Mouse (Mus musculus) myocyte (in vitro differentiated cells): ENCODE data around the gene Dnajc16.

ENCODE experiments used
- MAX ChIP-seq: IDR thresholded peaks from one replicate; pipeline ENCODE4 v1.6.1; 2011; ENCODE audit warnings: low read depth, mild to moderate bottlenecking, control low read depth
- MYOD1 ChIP-seq, 3 experiments: IDR thresholded peaks; one replicate each; pipeline ENCODE4 v1.6.1; 2011; ENCODE audit warnings: control low read depth in 2 of 3, low read depth in 2 of 3, mild to moderate bottlenecking in 2 of 3, moderate library complexity in 1 of 3; ENCODE audit not compliant: insufficient read length in 2 of 3, control insufficient read depth in 1 of 3
- POLR2A ChIP-seq: IDR thresholded peaks from one replicate; pipeline ENCODE4 v1.6.1; 2011; ENCODE audit warnings: low read depth, mild to moderate bottlenecking, control low read depth, moderate library complexity; ENCODE audit not compliant: insufficient read length

- TF ChIP-seq MAX (no peak), POLR2A (no peak), MYOD1 (IDR thresholded peaks at IDR 0.05; ENCODE audit: control insufficient read depth in 1 of 3, insufficient read length in 2 of 3, low read depth in 2 of 3) (no peak)
These were observed 28.1 kb upstream of the Dnajc16 start for GRCm38 (mm10) chr4:141818861-141819260.
